Mouse (Mus musculus): ENCODE data around the gene Gm3187.
"Not testable (repeated sequence)": the region's sequence is repeated elsewhere in the genome, so short reads cannot be mapped to it uniquely, and the experiment has no call there.

Gm3187 gene

GRCm38 (mm10) chr14:5483907-5484306, at the start of gene Gm3187:
Gene Gm3187 (plus strand): TSS chr14:5484207.
- not testable (repeated sequence) for DNase-seq (ENCODE audit: low spot score in 2 of 2)

- not testable (repeated sequence) for DNase-seq (ENCODE audit: low spot score in 2 of 2)
Measured at GRCm38 (mm10) chr14:5455367-5455766, 28.6 kb upstream of the Gm3187 start, which contains the start of gene Gm3194. Gene Gm3194 (minus strand): TSS chr14:5455467.

GRCm38 (mm10) chr14:5460469-5460868, 23.5 kb upstream of the Gm3187 start:
- DNase-seq (ENCODE audit: low spot score in 2 of 2), result not testable (repeated sequence)

- DNase-seq (ENCODE audit: low spot score in 2 of 2), result not testable (repeated sequence)
Measured at GRCm38 (mm10) chr14:5477730-5478129, 6.3 kb upstream of the Gm3187 start, which contains the start of gene Gm8246. Gene Gm8246 (minus strand): TSS chr14:5477830.

- DNase-seq (ENCODE audit: low spot score in 2 of 2), result not testable (repeated sequence)
Measured at GRCm38 (mm10) chr14:5501374-5501773, 17.4 kb downstream of the Gm3187 start, which contains the start of gene Gm3488. Gene Gm3488 (plus strand): TSS chr14:5501674.

- DNase-seq (ENCODE audit: low spot score in 2 of 2), result not testable (repeated sequence)
Measured at GRCm38 (mm10) chr14:5538196-5538595, 54.2 kb downstream of the Gm3187 start, which contains the start of gene Gm3532. Gene Gm3532 (plus strand): TSS chr14:5538496.

Measured in natural killer cell, adult 2 months (primary cell).